ENCODE assay signal across 12 mouse cellular contexts in the genomic region with DNA sequence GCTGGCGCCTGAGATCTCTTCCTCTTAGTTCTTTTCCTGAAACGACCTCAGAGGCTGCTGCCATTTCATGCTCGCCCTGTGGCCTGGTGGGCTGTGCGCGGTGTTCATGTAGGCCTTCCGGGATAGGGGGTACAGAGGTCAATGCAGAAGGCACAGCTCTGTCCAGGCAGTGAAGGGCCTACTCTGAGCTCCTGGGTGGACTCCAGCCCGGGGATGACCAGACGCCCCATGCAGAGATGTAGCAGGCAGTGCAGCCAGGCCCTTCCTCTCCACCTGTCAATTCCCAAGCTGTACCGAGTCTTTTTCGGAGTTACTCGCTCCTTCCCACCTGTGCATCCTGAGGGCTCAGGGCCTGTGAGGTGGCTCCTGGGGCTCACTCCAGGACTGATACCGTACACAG. TPM values are rescaled to one million over a fixed set of nuclear protein-coding genes. Genes with fewer than 3 reads are reported as not detected.
DNase-seq lines count a peak whose midpoint lies in the region; ATAC-seq lines count a peak whose summit lies in the region.
"Had no signal": no experiment of that assay in that cellular context is flagged by ENCODE, and none has a peak within 500 bp of the region (broad histone marks: within the 10 kb centered on the region; RNA-seq: fewer than 3 reads in every experiment).

No protein-coding gene starts in this region.

- no peak overlapping the region for H3K4me2 ChIP-seq in kidney, embryonic 15.5 days
- H3K4me2 ChIP-seq in hindbrain, embryonic 15.5 days: no peak overlapping the region
- H3K4me2 ChIP-seq: midbrain, embryonic 11.5 days had no signal

- H3K27ac ChIP-seq in kidney, embryonic 15.5 days: 0 out of 2 replicates have a peak overlapping the region, but pooled peaks have one; percentile 67
- H3K27ac ChIP-seq in brown adipose tissue, adult 24 weeks (replicated peaks; ENCODE audit: low read depth, low read length): peak overlapping the region; percentile 82
- peak overlapping the region; percentile 42; the same call in 1 of the 2 replicates for H3K27ac ChIP-seq in hindbrain, embryonic 15.5 days (replicated peaks)
- H3K27ac ChIP-seq: heart, embryonic 10.5 days had no signal

- H3K27me3 ChIP-seq in kidney, embryonic 15.5 days: no peaks in the 10 kb centered on the region
- no peaks in the 10 kb centered on the region for H3K27me3 ChIP-seq in hindbrain, embryonic 15.5 days

- peaks cover 56% of the 10 kb centered on the region for H3K36me3 ChIP-seq in kidney, embryonic 15.5 days
- H3K36me3 ChIP-seq in hindbrain, embryonic 15.5 days: peaks cover 19% of the 10 kb centered on the region

- H3K9me3 ChIP-seq in kidney, embryonic 15.5 days (replicated peaks): no peaks in the 10 kb centered on the region
- H3K9me3 ChIP-seq in hindbrain, embryonic 15.5 days: no peaks in the 10 kb centered on the region
- H3K9me3 ChIP-seq: G1E; heart, embryonic 10.5 days had no signal

- ATAC-seq in cerebellum, adult (ENCODE audit: insufficient number of reproducible peaks, low FRiP score, low TSS enrichment): 0 out of 2 replicates have a peak, but pooled peaks have one; percentile 41
- no peak for ATAC-seq in kidney, embryonic 15.5 days (replicated peaks; ENCODE audit: low FRiP score)
- ATAC-seq in hindbrain, embryonic 15.5 days (ENCODE audit: low FRiP score, low read depth): no peak
- no peak for ATAC-seq in megakaryocyte, adult 5-6 weeks (ENCODE audit: poor library complexity, severe bottlenecking)

- no peak overlapping the region for H3K9ac ChIP-seq in kidney, embryonic 15.5 days
- no peak overlapping the region for H3K9ac ChIP-seq in hindbrain, embryonic 15.5 days

- no peak overlapping the region for H3K4me3 ChIP-seq in kidney, embryonic 15.5 days (replicated peaks)
- H3K4me3 ChIP-seq in brown adipose tissue, adult 24 weeks (ENCODE audit: insufficient read depth, low read depth, low read length): no peak overlapping the region
- H3K4me3 ChIP-seq in hindbrain, embryonic 15.5 days: no peak overlapping the region
- H3K4me3 ChIP-seq: heart, embryonic 10.5 days had no signal

- DNase-seq in cerebellum, postnatal 4 days (ENCODE audit: low spot score in 2 of 2): no peak
- no peak for DNase-seq in kidney, postnatal 4 days
- DNase-seq in ovary, postnatal 36 days (ENCODE audit: low spot score): no peak

- WGBS in kidney, embryonic 15.5 days: 91% methylated on average over 12 of the region's 12 CpGs
- 87% methylated on average over 12 of the region's 12 CpGs for WGBS in hindbrain, embryonic 15.5 days

- peaks cover 22% of the 10 kb centered on the region for H3K4me1 ChIP-seq in kidney, embryonic 15.5 days
- H3K4me1 ChIP-seq in brown adipose tissue, adult 24 weeks (ENCODE audit: control insufficient read depth, insufficient read depth, insufficient read length, low read length): peaks cover 27% of the 10 kb centered on the region
- 0 out of 2 replicates have a peak, but pooled peaks cover 4% of the 10 kb centered on the region for H3K4me1 ChIP-seq in hindbrain, embryonic 15.5 days (replicated peaks)

RNA-seq across cellular contexts. Expression of gene Arfgap3, which starts 43.9 kb away (rescaled TPM):
- 35.7 and 36.3 TPM in 2 replicates for polyA plus RNA-seq in kidney, embryonic 15.5 days (2015; fragmentation: Nextera tagmentation; extraction: Ambion mirVana)
- 6.4 and 12.2 TPM in 2 replicates for polyA plus RNA-seq in brown adipose tissue, adult 24 weeks (2012; ENCODE audit: insufficient read depth, insufficient read length, missing spikeins)
- polyA plus RNA-seq in hindbrain, embryonic 15.5 days (2015; fragmentation: Nextera tagmentation; extraction: Ambion mirVana): 41.5 and 41.9 TPM in 2 replicates
- total RNA-seq in megakaryocyte, adult 5-6 weeks (2015): 15.6 and 26.2 TPM in 2 replicates
- 20.9 and 21.6 TPM in 2 replicates for total RNA-seq in megakaryocyte, adult 5-6 weeks (2017)

RNA-seq across cellular contexts. Expression of gene A4galt, which starts 54.6 kb away (rescaled TPM):
- polyA plus RNA-seq in kidney, embryonic 15.5 days (2015; fragmentation: Nextera tagmentation; extraction: Ambion mirVana): 19.1 and 20.8 TPM in 2 replicates
- polyA plus RNA-seq in brown adipose tissue, adult 24 weeks (2012; ENCODE audit: insufficient read depth, insufficient read length, missing spikeins): 2.9 TPM in 2 replicates
- 4.6 and 5.2 TPM in 2 replicates for polyA plus RNA-seq in hindbrain, embryonic 15.5 days (2015; fragmentation: Nextera tagmentation; extraction: Ambion mirVana)
- not detected in 2 replicates for total RNA-seq in megakaryocyte, adult 5-6 weeks (2015)
- not detected in 2 replicates for total RNA-seq in megakaryocyte, adult 5-6 weeks (2017)
- polyA plus RNA-seq: G1E; heart, embryonic 10.5 days; limb, embryonic 11.5 days had no signal
